Mouse (Mus musculus): ENCODE measurements around the gene Fgd3. TPM values are rescaled to one million over a fixed set of nuclear protein-coding genes. Genes with fewer than 3 reads are reported as not detected.

The Fgd3 gene
- 108 to 114 TPM (median 112 TPM) in 4 replicates for total RNA-seq (2023)

DNA sequence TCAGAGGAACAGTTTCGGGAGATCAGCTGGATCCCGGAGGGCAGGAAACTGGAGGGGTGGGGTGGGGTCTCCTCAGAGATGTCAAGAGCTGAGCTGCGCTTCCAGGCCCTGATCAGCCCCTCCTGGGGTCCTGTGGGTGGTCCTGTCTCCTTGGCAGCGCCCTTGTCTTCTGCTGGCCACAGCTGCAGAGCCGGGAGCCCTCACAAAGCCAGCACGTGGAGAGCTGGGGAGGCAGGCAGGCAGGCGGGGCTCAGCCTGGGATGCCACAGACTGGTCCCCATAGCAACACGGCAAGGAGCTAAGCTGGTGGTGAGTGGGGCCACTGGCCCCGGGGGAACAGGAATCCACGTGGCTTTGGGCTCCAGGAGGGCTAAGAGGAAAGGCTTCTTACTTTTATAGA is at the start of gene Fgd3:
Gene Fgd3, minus strand, starts transcription at position 272 of the 400 bp plus-strand sequence.

DNA sequence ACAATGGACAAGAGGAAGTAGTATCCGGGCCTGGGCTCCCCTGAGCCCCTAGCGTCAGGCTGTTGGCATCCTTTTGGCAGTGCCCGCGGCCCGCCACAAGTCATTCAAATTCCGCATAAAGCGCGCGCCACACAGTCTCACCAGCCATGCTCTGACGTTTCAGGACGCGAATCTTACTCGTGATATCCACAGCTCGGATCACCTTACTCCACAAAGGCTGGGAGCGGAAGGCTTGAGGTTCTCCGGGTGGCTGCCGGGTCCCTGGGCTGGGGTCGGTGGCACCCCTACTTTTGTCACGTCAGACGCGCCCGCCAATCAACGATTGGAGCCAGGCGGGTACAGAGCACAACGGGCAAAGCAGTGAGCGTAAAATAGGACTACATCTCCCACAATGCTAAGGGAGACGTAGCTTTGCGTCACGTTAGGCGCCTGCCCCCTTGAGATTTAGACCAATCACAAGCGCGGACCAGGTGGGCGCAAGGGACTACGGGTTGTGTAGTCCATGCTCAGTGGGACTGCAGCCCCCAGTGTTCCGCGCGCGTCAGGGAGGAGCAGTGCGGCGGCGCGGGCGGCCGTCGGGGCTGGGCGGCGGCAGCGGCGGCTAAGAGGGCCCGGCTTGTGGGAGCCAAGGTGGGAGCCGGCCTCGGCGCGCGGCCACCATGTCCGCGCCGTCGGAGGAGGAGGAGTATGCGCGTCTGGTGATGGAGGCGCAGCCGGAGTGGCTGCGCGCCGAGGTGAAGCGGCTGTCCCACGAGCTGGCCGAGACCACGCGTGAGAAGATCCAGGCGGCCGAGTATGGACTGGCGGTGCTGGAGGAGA is 21.1 kb upstream of the Fgd3 start, which contains the start of gene Bicd2:
Gene Bicd2, plus strand, starts transcription at position 574 of the 819 bp plus-strand sequence.

DNA sequence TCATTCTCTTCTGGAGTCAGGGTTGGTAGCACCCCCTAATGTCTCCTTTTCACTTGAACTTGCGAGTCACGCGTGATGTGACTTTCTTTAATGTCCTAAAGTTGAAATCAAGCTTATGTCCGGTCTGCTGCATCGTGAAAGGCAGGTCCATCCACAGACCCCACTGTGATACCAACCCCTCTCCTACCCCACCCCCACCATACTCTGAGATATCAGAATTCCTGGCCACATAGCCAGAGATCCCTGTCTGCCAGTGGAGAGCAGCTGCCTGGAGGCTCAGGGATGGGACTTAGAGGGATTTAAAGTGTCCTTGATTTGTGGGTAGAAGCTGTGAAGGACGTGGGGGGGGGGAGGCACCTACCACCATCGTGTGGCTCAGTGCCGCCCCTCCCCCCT is 71.6 kb downstream of the Fgd3 start, which contains the start of gene Susd3:
Gene Susd3, minus strand, starts transcription at position 240 of the 396 bp plus-strand sequence.

GRCm38 (mm10) chr13:49215504-49216219 is 104.4 kb downstream of the Fgd3 start, which contains the start of gene Card19:
Gene Card19, minus strand, starts transcription at chr13:49216037.

Other genes with a start within 250 kb of the Fgd3 start
- gene Wnk2, start 172.3 kb downstream of the Fgd3 start, total RNA-seq (2023), result 0.27 to 1.1 TPM (median 0.33 TPM) in 4 replicates
- gene Ninj1, start 132.8 kb downstream of the Fgd3 start, total RNA-seq (2023), result 31.7 to 39.7 TPM (median 35.6 TPM) in 4 replicates
- gene Card19, start 104.3 kb downstream of the Fgd3 start, total RNA-seq (2023), result 37.0 to 54.6 TPM (median 44.6 TPM) in 4 replicates
- gene Susd3, start 71.6 kb downstream of the Fgd3 start, total RNA-seq (2023), result 43.5 to 61.9 TPM (median 47.3 TPM) in 4 replicates
- 20.8 to 24.0 TPM (median 22.9 TPM) in 4 replicates for gene Bicd2, start 21.3 kb upstream of the Fgd3 start, total RNA-seq (2023)
- 7.2 to 8.2 TPM (median 7.8 TPM) in 4 replicates for gene Ippk, start 100.9 kb upstream of the Fgd3 start, total RNA-seq (2023)
- 0.30 to 0.92 TPM (median 0.62 TPM) in 4 replicates for gene Tes3-ps, start 173.0 kb upstream of the Fgd3 start, total RNA-seq (2023)
- gene Ecm2, start 184.5 kb upstream of the Fgd3 start, total RNA-seq (2023), result 0.12 TPM in 1 of 4 replicates, not detected in the others
- gene Aspn, start 224.1 kb upstream of the Fgd3 start, total RNA-seq (2023), result not detected in 4 replicates